Mouse (Mus musculus) MEL (cell line): ENCODE measurements at regions not wholly inside any gene's neighbourhood (a gene's known extent, or its start where the extent isn't known, plus 50 kb on each side); places are given as distances from the start of the nearest gene placed in this dataset.

Source experiments
- DNase-seq: peaks from one replicate; pipeline ENCODE4 v3.0.0; 2011; ENCODE audit warnings: low read depth, low spot score
- H3K27ac ChIP-seq: 2 replicates; pipeline ENCODE4 v1.5.1; 2012; ENCODE audit warnings: low read depth, mild to moderate bottlenecking, control low read depth, low read length, moderate library complexity; ENCODE audit not compliant: control insufficient read depth
- H3K27me3 ChIP-seq, 2 experiments: fragments of 150-350 bp in 1 of 2; sonication (generic) in 1 of 2; 2 replicates each; pipeline ENCODE4 v1.6.1; 2012; ENCODE audit warnings: low read length in 2 of 2, mild to moderate bottlenecking in 2 of 2, improper control_type of control experiment in 1 of 2, moderate library complexity in 1 of 2; ENCODE audit not compliant: insufficient read depth in 2 of 2, control insufficient read depth in 1 of 2
- H3K36me3 ChIP-seq, 2 experiments: 2 replicates each; pipeline ENCODE4 v1.6.1; 2012 to 2014; ENCODE audit warnings: low read length in 2 of 2, improper control_type of control experiment in 1 of 2, inconsistent platforms in 1 of 2, mild to moderate bottlenecking in 1 of 2; ENCODE audit not compliant: insufficient read depth in 2 of 2, control insufficient read depth in 1 of 2
- H3K4me1 ChIP-seq, 2 experiments: fragments of 150-350 bp in 1 of 2; sonication (generic) in 1 of 2; 2 replicates each; pipeline ENCODE4 v1.6.1; 2012; ENCODE audit warnings: low read length in 2 of 2, improper control_type of control experiment in 1 of 2, mild to moderate bottlenecking in 1 of 2; ENCODE audit not compliant: insufficient read depth in 2 of 2, control insufficient read depth in 1 of 2
- H3K4me3 ChIP-seq, 2 experiments: fragments of 150-350 bp in 1 of 2; sonication (generic) in 1 of 2; 2 replicates each; pipeline ENCODE4 v1.5.1; 2012; ENCODE audit warnings: low read depth in 2 of 2, low read length in 2 of 2, mild to moderate bottlenecking in 2 of 2, moderate library complexity in 2 of 2, control low read depth in 1 of 2, improper control_type of control experiment in 1 of 2; ENCODE audit not compliant: control insufficient read depth in 1 of 2, insufficient read depth in 1 of 2
- H3K79me2 ChIP-seq: 2 replicates; pipeline ENCODE4 v1.6.1; 2012; ENCODE audit warnings: mild to moderate bottlenecking, low read length, moderate library complexity; ENCODE audit not compliant: control insufficient read depth, poor library complexity, insufficient read depth
- H3K9ac ChIP-seq: 2 replicates; pipeline ENCODE4 v1.6.1; 2012; ENCODE audit warnings: low read depth, mild to moderate bottlenecking, control low read depth, low read length, moderate library complexity; ENCODE audit not compliant: control insufficient read depth, poor library complexity, severe bottlenecking
- H3K9me3 ChIP-seq: fragments of 150-350 bp; sonication (generic); replicated peaks from 2 replicates; pipeline ENCODE4 v1.6.1; 2012; ENCODE audit warnings: mild to moderate bottlenecking, low read length, improper control_type of control experiment, moderate library complexity; ENCODE audit not compliant: insufficient read depth
- BHLHE40 ChIP-seq: IDR thresholded peaks from 2 replicates; pipeline ENCODE4 v1.6.1; 2012; ENCODE audit warnings: low read depth, mild to moderate bottlenecking, inconsistent platforms, low read length, improper control_type of control experiment, borderline replicate concordance
- CHD1 ChIP-seq: IDR thresholded peaks from 2 replicates; pipeline ENCODE4 v1.6.1; 2012; ENCODE audit warnings: low read depth, mild to moderate bottlenecking, inconsistent platforms, low read length, improper control_type of control experiment
- ELF1 ChIP-seq: IDR thresholded peaks from 2 replicates; pipeline ENCODE4 v1.6.1; 2014; ENCODE audit warnings: low read depth, mild to moderate bottlenecking, inconsistent platforms, low read length, improper control_type of control experiment, moderate library complexity
- EP300 ChIP-seq, 2 experiments: IDR thresholded peaks; 2 replicates each; pipeline ENCODE4 v1.6.1; 2011; ENCODE audit warnings: improper control_type of control experiment in 2 of 2, low read length in 2 of 2, low read depth in 1 of 2, mild to moderate bottlenecking in 1 of 2
- ETS1 ChIP-seq: IDR thresholded peaks from 2 replicates; pipeline ENCODE4 v1.6.1; 2012; ENCODE audit warnings: low read depth, mild to moderate bottlenecking, inconsistent platforms, low read length, improper control_type of control experiment, moderate library complexity
- GATA1 ChIP-seq: IDR thresholded peaks from 2 replicates; pipeline ENCODE4 v1.6.1; 2011; ENCODE audit warnings: low read depth, low read length, improper control_type of control experiment
- KAT2A ChIP-seq: conservative IDR thresholded peaks from 2 replicates; pipeline ENCODE4 v1.6.1; 2012; ENCODE audit warnings: low read depth, low read length, improper control_type of control experiment, inconsistent platforms
- MAFK ChIP-seq: IDR thresholded peaks from 2 replicates; pipeline ENCODE4 v1.6.1; 2011; ENCODE audit warnings: low read depth, mild to moderate bottlenecking, low read length, improper control_type of control experiment, borderline replicate concordance
- NELFE ChIP-seq: IDR thresholded peaks from 2 replicates; pipeline ENCODE4 v1.6.1; 2011; ENCODE audit warnings: low read depth, low read length, improper control_type of control experiment
- POLR2AphosphoS2 ChIP-seq: IDR thresholded peaks from 2 replicates; pipeline ENCODE4 v1.6.1; 2011; ENCODE audit warnings: low read length, improper control_type of control experiment
- RCOR1 ChIP-seq: IDR thresholded peaks from 2 replicates; pipeline ENCODE4 v1.6.1; 2012; ENCODE audit warnings: low read depth, mild to moderate bottlenecking, inconsistent platforms, low read length, improper control_type of control experiment
- TAL1 ChIP-seq: IDR thresholded peaks from 2 replicates; pipeline ENCODE4 v1.6.1; 2012; ENCODE audit warnings: mild to moderate bottlenecking, inconsistent platforms, low read length, moderate library complexity, mixed read lengths
- TCF12 ChIP-seq: IDR thresholded peaks from 2 replicates; pipeline ENCODE4 v1.6.1; 2014; ENCODE audit warnings: low read depth, mild to moderate bottlenecking, inconsistent platforms, low read length, improper control_type of control experiment, moderate library complexity

DNA sequence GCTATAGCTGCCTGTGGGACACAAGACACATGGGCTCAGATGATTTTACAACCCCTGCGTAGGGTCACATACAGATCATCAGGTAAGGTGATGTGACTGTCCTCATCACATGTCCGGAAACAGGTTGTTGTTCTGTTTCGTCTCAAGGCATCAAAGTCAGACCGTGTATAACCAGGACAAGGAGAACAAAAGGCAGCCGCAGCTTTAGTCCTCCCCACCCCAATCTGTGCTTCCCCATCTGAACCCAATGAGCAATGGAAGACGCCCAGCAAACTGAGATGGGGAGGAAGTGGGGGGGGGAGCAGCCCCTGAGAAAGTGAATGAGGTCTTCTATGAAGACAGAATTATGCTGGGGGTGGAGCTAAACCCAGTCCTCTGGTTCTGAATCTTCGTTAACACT is 121.7 kb downstream of the Cd83 start:
- no peaks in the 10 kb centered on the region for H3K79me2 ChIP-seq

DNA sequence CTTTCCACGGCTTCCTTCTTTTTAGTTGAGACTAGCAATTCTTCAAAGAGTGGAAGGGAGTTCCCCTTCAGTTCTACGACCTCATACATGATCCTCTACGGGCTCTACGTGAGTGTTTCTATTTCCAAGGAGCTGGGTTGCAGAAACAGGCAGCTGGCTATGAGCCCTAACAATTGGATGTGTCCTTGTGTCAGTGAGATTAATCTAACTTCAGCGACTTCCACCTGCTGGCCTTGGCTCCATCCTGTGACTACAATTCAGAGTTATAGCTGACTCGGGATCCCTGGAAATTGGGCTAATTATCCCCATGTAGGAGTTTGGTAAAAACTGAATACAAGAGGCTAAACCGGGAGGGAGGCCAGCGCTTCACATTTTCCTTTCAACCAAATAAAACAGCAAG is 122.8 kb downstream of the Cd83 start:
- no peak overlapping the region for H3K27ac ChIP-seq
- DNase-seq, result no peak
- 0 out of 4 replicates have a peak, but pooled peaks cover 0 to 3% of the 10 kb centered on the region in 2 experiments for H3K4me1 ChIP-seq
- H3K27me3 ChIP-seq, result no peaks in the 10 kb centered on the region
- H3K36me3 ChIP-seq, result no peaks in the 10 kb centered on the region
- no peaks in the 10 kb centered on the region for H3K9me3 ChIP-seq
- H3K4me3 ChIP-seq, result no peak overlapping the region
- no peaks in the 10 kb centered on the region for H3K79me2 ChIP-seq
- H3K9ac ChIP-seq, result no peak overlapping the region
- no peak for TF ChIP-seq POLR2AphosphoS2

More for the DNA sequence above, 121.7 kb downstream of the Cd83 start:
- no peak overlapping the region for H3K27ac ChIP-seq
- no peaks in the 10 kb centered on the region for H3K27me3 ChIP-seq
- no peaks in the 10 kb centered on the region for H3K36me3 ChIP-seq
- no peak overlapping the region for H3K4me3 ChIP-seq
- TF ChIP-seq TCF12, result no peak
- no peak for TF ChIP-seq GATA1
- no peak for TF ChIP-seq KAT2A
- no peak for TF ChIP-seq MAFK
- no peak for TF ChIP-seq NELFE
- TF ChIP-seq CHD1, result no peak
- no peak overlapping the region for H3K9ac ChIP-seq
- H3K4me1 ChIP-seq, result 0 out of 4 replicates have a peak, but pooled peaks cover 0 to 3% of the 10 kb centered on the region in 2 experiments
- DNase-seq, result no peak
- H3K9me3 ChIP-seq, result no peaks in the 10 kb centered on the region

DNA sequence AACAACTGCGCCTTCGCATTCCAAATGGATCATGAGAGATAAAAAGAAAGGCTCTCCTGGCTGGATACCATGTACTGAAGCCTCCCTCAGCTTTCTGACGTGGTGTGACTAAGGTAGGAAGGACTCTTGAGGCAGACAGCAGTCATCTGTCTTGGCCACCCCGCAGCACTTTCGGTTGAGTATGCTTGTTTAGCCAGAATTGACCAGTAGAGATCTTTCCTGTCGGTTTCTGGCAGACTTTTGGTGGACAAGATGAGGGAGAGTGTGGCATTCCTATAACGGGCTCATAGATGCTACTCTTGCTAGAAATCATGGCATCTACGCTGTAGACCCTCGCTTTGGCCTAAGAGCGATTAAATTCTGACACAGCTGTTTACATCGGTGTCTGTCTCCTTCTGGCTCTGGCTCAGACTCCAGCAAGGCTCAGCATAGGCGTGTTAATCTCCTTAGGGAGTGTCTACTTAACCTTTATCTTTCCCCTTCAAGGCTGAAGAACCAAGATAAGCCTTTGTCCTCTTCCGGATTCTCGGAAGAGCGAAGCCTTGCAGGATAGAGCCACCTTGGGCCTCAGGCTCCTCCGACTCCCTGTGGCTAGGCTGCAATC is 123.6 kb downstream of the Cd83 start:
- Histone ChIP-seq H3K4me1 (0 out of 4 replicates have a peak, but pooled peaks cover 0 to 3% of the 10 kb centered on the region in 2 experiments), H3K27me3 (no peaks in the 10 kb centered on the region), H3K9ac (no peak overlapping the region), H3K27ac (no peak overlapping the region), H3K36me3 (no peaks in the 10 kb centered on the region), H3K4me3 (peak overlapping the region in 1 of 2 experiments; percentile 31; a peak in 3 of 4 replicates), H3K9me3 (no peaks in the 10 kb centered on the region), H3K79me2 (no peaks in the 10 kb centered on the region)
- no peak for TF ChIP-seq BHLHE40
- peak; percentile 55 to 72 for TF ChIP-seq EP300 (IDR thresholded peaks at IDR 0.05; ENCODE audit: low read depth in 1 of 2, low read length in 2 of 2)
- TF ChIP-seq CHD1, result no peak
- TF ChIP-seq TCF12, result peak; percentile 75
- peak; percentile 84 for TF ChIP-seq GATA1
- TF ChIP-seq RCOR1, result peak; percentile 31; the same call in 1 of the 2 replicates
- peak; percentile 63 for TF ChIP-seq TAL1
- peak; percentile 44; the same call in 1 of the 2 replicates for TF ChIP-seq ETS1
- TF ChIP-seq ELF1, result peak; percentile 38; the same call in 1 of the 2 replicates
- DNase-seq, result peak; percentile 57
